Mouse (Mus musculus): Measurements from ENCODE around the gene Mocs3. TPM values are rescaled to one million over a fixed set of nuclear protein-coding genes. Genes with fewer than 3 reads are reported as not detected.

Mocs3 gene
- polyA plus RNA-seq, 1 experiment from 2014 or later = 7.0 TPM

- Histone ChIP-seq H3K4me3 (no peak overlapping the region), H3K36me3 (no peaks in the 10 kb centered on the region), H3K27me3 (replicated peaks) (peaks cover 88% of the 10 kb centered on the region), H3K4me2 (no peak overlapping the region), H3K9me3 (replicated peaks) (no peaks in the 10 kb centered on the region), H3K4me1 (replicated peaks) (no peaks in the 10 kb centered on the region), H3K27ac (ENCODE audit: poor library complexity, severe bottlenecking) (no peak overlapping the region), H3K9ac (no peak overlapping the region)
- ATAC-seq (ENCODE audit: insufficient number of reproducible peaks, low FRiP score) = no peak
- WGBS = 85% methylated on average over 10 of the region's 10 CpGs
Observed at GRCm38 (mm10) chr2:168260900-168261299, 30.5 kb downstream of the Mocs3 start.

DNA sequence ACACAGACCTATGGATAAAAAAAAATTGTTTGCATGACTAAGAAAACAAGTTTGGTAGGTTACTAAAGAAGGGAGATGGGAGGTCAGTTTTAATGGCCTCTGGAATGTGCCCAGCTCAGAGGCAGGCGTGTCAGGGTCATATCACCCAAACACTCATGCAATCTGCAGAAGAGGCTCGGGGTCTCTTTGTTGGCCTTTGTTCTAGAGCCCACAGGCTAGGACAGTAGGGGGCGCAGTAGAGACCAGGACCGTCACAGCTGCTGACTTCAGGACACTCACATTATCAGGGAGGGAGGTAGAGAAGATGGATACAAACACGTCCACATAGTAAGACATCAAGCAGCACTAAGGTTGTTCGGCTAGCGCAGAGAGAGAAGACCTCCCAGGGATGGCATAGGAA lies 37.6 kb downstream of the Mocs3 start:
- no peaks in the 10 kb centered on the region for H3K36me3 ChIP-seq
- H3K27me3 ChIP-seq (replicated peaks) = peaks cover 90% of the 10 kb centered on the region
- no peak overlapping the region for H3K9ac ChIP-seq
- H3K4me2 ChIP-seq = peak overlapping the region; percentile 49
- H3K9me3 ChIP-seq (replicated peaks) = 0 out of 2 replicates have a peak, but pooled peaks cover 10% of the 10 kb centered on the region
- no peaks in the 10 kb centered on the region for H3K4me1 ChIP-seq (replicated peaks)
- ATAC-seq (ENCODE audit: insufficient number of reproducible peaks, low FRiP score) = no peak
- H3K4me3 ChIP-seq = peak overlapping the region; percentile 15
- WGBS = 13% methylated on average over 7 of the region's 7 CpGs
- no peak overlapping the region for H3K27ac ChIP-seq (ENCODE audit: poor library complexity, severe bottlenecking)

- Histone ChIP-seq H3K27ac (ENCODE audit: poor library complexity, severe bottlenecking) (no peak overlapping the region), H3K4me2 (peak overlapping the region; percentile 4; the same call in 1 of the 2 replicates), H3K27me3 (replicated peaks) (peaks cover 100% of the 10 kb centered on the region), H3K4me1 (replicated peaks) (no peaks in the 10 kb centered on the region), H3K36me3 (no peaks in the 10 kb centered on the region), H3K9me3 (replicated peaks) (0 out of 2 replicates have a peak, but pooled peaks cover 10% of the 10 kb centered on the region), H3K9ac (no peak overlapping the region), H3K4me3 (no peak overlapping the region)
- WGBS = 22% methylated on average over 9 of the region's 9 CpGs
- no peak for ATAC-seq (ENCODE audit: insufficient number of reproducible peaks, low FRiP score)
Observed at GRCm38 (mm10) chr2:168273387-168273786, 43.0 kb downstream of the Mocs3 start.

DNA sequence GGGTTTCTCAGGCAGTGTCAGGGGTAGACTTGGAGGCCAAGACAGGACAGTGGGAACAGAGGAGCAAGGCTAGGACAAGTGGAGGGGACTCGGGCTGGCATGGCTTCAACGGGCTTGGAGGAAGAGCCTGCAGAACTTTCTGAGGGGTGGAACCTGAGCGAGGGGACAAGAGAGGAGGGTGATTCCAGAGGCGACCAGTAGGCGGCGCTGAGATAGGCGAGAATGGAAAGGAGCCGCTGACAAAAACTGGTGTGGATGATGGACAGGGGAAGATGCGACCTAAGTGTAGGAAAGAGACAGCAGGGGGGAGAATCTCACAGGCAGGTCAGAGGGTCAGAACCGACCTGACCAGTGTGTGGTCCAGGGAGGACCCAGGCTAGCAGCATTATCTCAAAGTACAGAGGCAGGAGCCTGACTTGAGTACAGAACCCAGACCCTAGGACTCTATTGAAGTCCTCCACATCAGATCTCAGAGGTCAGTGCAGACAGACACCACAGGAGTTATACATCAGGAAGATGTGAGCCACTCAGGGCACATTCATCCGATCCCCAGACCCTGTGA lies 44.0 kb downstream of the Mocs3 start:
- 0 out of 2 replicates have a peak, but pooled peaks cover 2% of the 10 kb centered on the region for H3K9me3 ChIP-seq (replicated peaks)
- H3K4me1 ChIP-seq (replicated peaks) = no peaks in the 10 kb centered on the region
- H3K27me3 ChIP-seq (replicated peaks) = peaks cover 100% of the 10 kb centered on the region
- no peak for ATAC-seq (ENCODE audit: insufficient number of reproducible peaks, low FRiP score)
- H3K36me3 ChIP-seq = no peaks in the 10 kb centered on the region
- H3K27ac ChIP-seq (ENCODE audit: poor library complexity, severe bottlenecking) = no peak overlapping the region
- H3K4me3 ChIP-seq = no peak overlapping the region
- no peak overlapping the region for H3K9ac ChIP-seq
- 7% methylated on average over 11 of the region's 11 CpGs for WGBS
- no peak overlapping the region for H3K4me2 ChIP-seq

DNA sequence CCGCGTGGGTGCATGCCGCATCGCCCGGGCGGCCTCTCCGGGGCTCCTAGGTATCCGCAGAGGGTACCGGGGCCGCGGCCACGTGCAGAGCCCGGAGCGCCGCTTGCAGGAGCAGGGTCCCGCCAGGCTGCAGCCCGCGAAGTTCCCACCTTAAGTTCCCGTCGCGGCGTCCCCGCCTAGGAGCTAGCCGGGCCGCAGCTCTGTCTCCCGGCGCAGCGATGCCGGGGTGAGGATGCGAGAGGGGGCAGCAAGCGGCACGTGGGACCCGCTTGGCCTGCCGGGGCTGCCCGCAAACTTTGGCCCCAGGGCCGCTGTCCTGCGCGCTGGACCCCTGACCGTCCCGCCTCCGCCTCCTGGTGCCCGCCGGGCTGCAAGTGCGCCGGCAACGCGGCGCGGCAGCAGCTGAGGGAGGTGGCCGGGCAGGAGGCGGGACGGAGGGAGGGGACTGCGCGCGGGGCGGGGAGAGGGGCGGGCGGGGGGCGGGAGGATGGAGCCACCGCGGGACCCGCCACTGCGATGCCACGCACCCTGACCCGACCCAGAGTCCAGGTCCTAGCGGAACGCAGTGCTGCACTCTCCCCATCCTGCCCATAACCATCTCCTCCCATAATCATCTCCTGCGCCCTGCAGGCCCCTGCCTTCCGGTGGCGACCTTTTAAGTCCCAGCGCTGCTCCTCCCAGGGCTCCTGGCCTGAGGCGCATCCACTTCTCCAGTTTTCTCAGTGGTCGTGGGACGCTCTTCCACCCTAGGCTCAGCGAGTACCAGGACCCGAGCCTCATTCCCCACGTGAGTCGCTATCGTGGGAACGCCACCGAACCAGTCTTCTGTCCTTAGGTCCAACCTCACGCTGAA lies 50.5 kb downstream of the Mocs3 start:
- WGBS = 2% methylated on average over 49 of the region's 82 CpGs
- Histone ChIP-seq H3K4me2 (peak overlapping the region; percentile 81), H3K27me3 (replicated peaks) (peaks cover 88% of the 10 kb centered on the region), H3K4me3 (peak overlapping the region; percentile 54), H3K36me3 (no peaks in the 10 kb centered on the region), H3K9ac (peak overlapping the region; percentile 23), H3K27ac (ENCODE audit: poor library complexity, severe bottlenecking) (no peak overlapping the region), H3K9me3 (replicated peaks) (peaks cover 9% of the 10 kb centered on the region), H3K4me1 (replicated peaks) (peaks cover 24% of the 10 kb centered on the region)
- ATAC-seq (ENCODE audit: insufficient number of reproducible peaks, low FRiP score) = peak; percentile 56

DNA sequence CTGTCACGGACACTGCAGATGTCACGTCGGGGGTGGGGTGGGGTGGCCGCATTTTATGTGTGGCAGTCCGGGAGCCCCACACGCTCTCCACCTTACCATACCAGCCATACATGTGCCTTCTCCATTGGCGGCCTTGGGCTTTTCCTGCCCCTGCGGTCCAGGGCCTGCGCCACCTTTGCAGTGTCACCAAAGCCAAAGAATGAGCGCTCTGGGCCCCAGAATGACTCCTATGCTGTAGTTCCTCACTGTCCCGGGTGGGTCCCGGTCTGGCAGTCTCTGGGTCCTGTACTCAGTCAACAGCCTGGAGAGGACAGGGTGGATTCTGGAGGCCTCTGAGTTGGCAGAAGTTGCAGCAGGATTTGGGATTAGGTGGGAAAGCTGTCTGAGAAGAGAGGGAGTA lies 51.2 kb downstream of the Mocs3 start, which contains the start of gene Kcng1:
Gene Kcng1, minus strand, starts transcription at position 155 of the 400 bp plus-strand sequence.
- Histone ChIP-seq H3K27me3 (replicated peaks) (peaks cover 88% of the 10 kb centered on the region), H3K4me2 (peak within 1 kb of the TSS; percentile 81), H3K27ac (ENCODE audit: poor library complexity, severe bottlenecking) (no peak within 1 kb of the TSS), H3K4me3 (peak within 1 kb of the TSS; percentile 54), H3K4me1 (replicated peaks) (peaks cover 25% of the 10 kb centered on the region), H3K9ac (peak within 1 kb of the TSS; percentile 23), H3K36me3 (no peaks in the 10 kb centered on the region), H3K9me3 (replicated peaks) (peaks cover 12% of the 10 kb centered on the region)
- 13% methylated on average over 12 of the region's 12 CpGs for WGBS
- ATAC-seq (ENCODE audit: insufficient number of reproducible peaks, low FRiP score) = no peak

Other genes with a start within 250 kb of the Mocs3 start
- 1.3 and 1.5 TPM in 2 replicates for gene Ripor3, start 220.0 kb upstream of the Mocs3 start, polyA plus RNA-seq (2016; fragmentation: Nextera tagmentation; extraction: Ambion mirVana)
- gene Pard6b, start 149.6 kb upstream of the Mocs3 start, polyA plus RNA-seq (2016; fragmentation: Nextera tagmentation; extraction: Ambion mirVana) = 13.0 and 13.2 TPM in 2 replicates
- gene Adnp, start 23.5 kb upstream of the Mocs3 start, polyA plus RNA-seq (2016; fragmentation: Nextera tagmentation; extraction: Ambion mirVana) = 9.1 and 11.2 TPM in 2 replicates
- 15.0 and 15.5 TPM in 2 replicates for gene Gm20716, start 258 bp upstream of the Mocs3 start, polyA plus RNA-seq (2016; fragmentation: Nextera tagmentation; extraction: Ambion mirVana)
- gene Dpm1, start within 50 bp of the Mocs3 start, polyA plus RNA-seq (2016; fragmentation: Nextera tagmentation; extraction: Ambion mirVana) = 96.2 and 101 TPM in 2 replicates
- gene Kcng1, start 51.1 kb downstream of the Mocs3 start, polyA plus RNA-seq (2016; fragmentation: Nextera tagmentation; extraction: Ambion mirVana) = 2.1 and 2.7 TPM in 2 replicates

Data from heart, embryonic 12.5 days (tissue).